Mouse (Mus musculus) heart, adult 2 months (tissue): ENCODE measurements around the gene Tnfsf11.

Experiments
- CTCF ChIP-seq: fragments of 200-600 bp; IDR thresholded peaks from 2 replicates; pipeline ENCODE4 v1.8.1; 2022; ENCODE audit warnings: antibody characterized with exemption, mild to moderate bottlenecking, moderate library complexity
- EP300 ChIP-seq: fragments of 200-500 bp; IDR thresholded peaks from 2 replicates; pipeline ENCODE4 v1.6.1; 2011; ENCODE audit warnings: low read depth, low read length, control low read depth; ENCODE audit not compliant: insufficient read depth
- POLR2A ChIP-seq: fragments of 200-500 bp; IDR thresholded peaks from 2 replicates; pipeline ENCODE4 v1.6.1; 2011; ENCODE audit warnings: mild to moderate bottlenecking, low read depth, low read length, control low read depth; ENCODE audit not compliant: insufficient read depth

GRCm38 (mm10) chr14:78351544-78351943, 43.7 kb upstream of the Tnfsf11 start:
- TF ChIP-seq CTCF (no peak), EP300 (no peak), POLR2A (no peak)
